Comparison of ENCODE assay signal across 9 mouse cellular contexts in the genomic region with DNA sequence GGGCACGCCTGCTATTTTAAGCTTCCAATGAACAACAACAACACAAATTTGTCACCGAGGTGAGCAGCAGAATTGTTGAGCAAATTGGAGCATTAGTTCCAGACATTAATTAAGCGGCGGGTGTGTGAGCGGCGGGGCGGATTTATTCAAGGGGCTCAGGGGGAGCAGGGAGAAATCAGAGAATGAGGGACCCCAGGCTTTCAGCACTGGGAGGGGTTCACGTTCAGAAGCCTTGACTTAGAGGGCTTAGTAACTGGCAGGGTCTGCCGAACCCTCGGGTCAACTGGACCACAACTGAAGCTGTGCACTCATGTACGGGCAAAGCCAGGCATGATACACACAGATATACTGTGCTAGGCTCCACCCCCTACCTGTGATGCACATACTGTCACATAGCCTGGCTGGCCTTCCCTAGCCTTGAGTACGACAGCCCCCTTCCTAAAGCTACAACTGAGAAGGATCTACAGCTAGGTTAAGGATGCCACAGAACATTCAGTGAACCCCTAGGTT. TPM values are rescaled to one million over a fixed set of nuclear protein-coding genes. Genes with fewer than 3 reads are reported as not detected.
A peak's percentile ranks its signal among the peaks of the same experiment; 100 is the strongest.
DNase-seq lines count a peak whose midpoint lies in the region; ATAC-seq and TF ChIP-seq lines count a peak whose summit lies in the region.
"Had no signal": no experiment of that assay in that cellular context is flagged by ENCODE, and none has a peak within 500 bp of the region (broad histone marks: within the 10 kb centered on the region; RNA-seq: fewer than 3 reads in every experiment).

No protein-coding gene starts in this region.

- peak overlapping the region; percentile 61; the same call in 1 of the 2 replicates for H3K4me2 ChIP-seq in liver, embryonic 11.5 days
- no peak overlapping the region for H3K4me2 ChIP-seq in liver, postnatal 0 days (ENCODE audit: low read depth, low read length)
- H3K4me2 ChIP-seq in forebrain, embryonic 12.5 days, result peak overlapping the region; percentile 61
- peak overlapping the region; percentile 55 for H3K4me2 ChIP-seq in midbrain, embryonic 12.5 days (replicated peaks)

- no peak overlapping the region for H3K4me3 ChIP-seq in liver, embryonic 11.5 days (ENCODE audit: low read depth, low read length)
- no peak overlapping the region for H3K4me3 ChIP-seq in liver, postnatal 0 days (ENCODE audit: low read depth, low read length)
- no peak overlapping the region; the same call in 1 of the 2 replicates for H3K4me3 ChIP-seq in forebrain, embryonic 12.5 days (replicated peaks)
- peak overlapping the region; percentile 35; the same call in 1 of the 2 replicates for H3K4me3 ChIP-seq in midbrain, embryonic 12.5 days

- H3K9me3 ChIP-seq in liver, embryonic 11.5 days (ENCODE audit: control insufficient read depth, low read length), result no peaks in the 10 kb centered on the region
- H3K9me3 ChIP-seq in liver, postnatal 0 days (ENCODE audit: low read length), result no peaks in the 10 kb centered on the region
- no peaks in the 10 kb centered on the region for H3K9me3 ChIP-seq in forebrain, embryonic 12.5 days
- no peaks in the 10 kb centered on the region for H3K9me3 ChIP-seq in midbrain, embryonic 12.5 days

- WGBS in liver, embryonic 11.5 days, result 33% methylated on average over 12 of the region's 12 CpGs
- WGBS in liver, postnatal 0 days (ENCODE audit: insufficient replicate concordance), result 40% methylated on average over 12 of the region's 12 CpGs
- 14% methylated on average over 12 of the region's 12 CpGs for WGBS in forebrain, embryonic 12.5 days
- 21% methylated on average over 12 of the region's 12 CpGs for WGBS in midbrain, embryonic 12.5 days

- peak; percentile 74 for DNase-seq in cerebellum, adult 11-12 months
- DNase-seq in liver, embryonic 11.5 days (ENCODE audit: low spot score), result no peak
- DNase-seq in liver, postnatal 0 days, result no peak
- no peak for DNase-seq in right cerebral cortex, postnatal 25 days

- H3K9ac ChIP-seq in liver, embryonic 11.5 days (ENCODE audit: low read depth, low read length), result no peak overlapping the region
- H3K9ac ChIP-seq in liver, postnatal 0 days (replicated peaks), result no peak overlapping the region
- H3K9ac ChIP-seq in forebrain, embryonic 12.5 days, result no peak overlapping the region
- peak overlapping the region; percentile 46; the same call in 1 of the 2 replicates for H3K9ac ChIP-seq in midbrain, embryonic 12.5 days (replicated peaks)

- TF ChIP-seq CTCF in liver, postnatal 0 days (IDR thresholded peaks at IDR 0.05; ENCODE audit: low read depth), result no peak

- no peak for TF ChIP-seq EP300 in liver, postnatal 0 days (IDR thresholded peaks at IDR 0.05; ENCODE audit: low read depth)

- no peak overlapping the region for H3K27ac ChIP-seq in liver, embryonic 11.5 days (ENCODE audit: low read depth, low read length)
- H3K27ac ChIP-seq in liver, postnatal 0 days (ENCODE audit: low read depth), result no peak overlapping the region
- no peak overlapping the region for H3K27ac ChIP-seq in forebrain, embryonic 12.5 days
- H3K27ac ChIP-seq in midbrain, embryonic 12.5 days (replicated peaks), result no peak overlapping the region

- H3K36me3 ChIP-seq in liver, embryonic 11.5 days (ENCODE audit: control insufficient read depth, insufficient read depth, low read length), result no peaks in the 10 kb centered on the region
- no peaks in the 10 kb centered on the region for H3K36me3 ChIP-seq in liver, postnatal 0 days (replicated peaks; ENCODE audit: insufficient read depth, low read length)
- H3K36me3 ChIP-seq in forebrain, embryonic 12.5 days (replicated peaks), result no peaks in the 10 kb centered on the region
- peaks cover 5% of the 10 kb centered on the region; the same call in 1 of the 2 replicates for H3K36me3 ChIP-seq in midbrain, embryonic 12.5 days

- peaks cover 23% of the 10 kb centered on the region for H3K4me1 ChIP-seq in liver, embryonic 11.5 days (replicated peaks; ENCODE audit: control insufficient read depth, insufficient read depth, low read length)
- peaks cover 15% of the 10 kb centered on the region for H3K4me1 ChIP-seq in liver, postnatal 0 days (ENCODE audit: insufficient read depth)
- peaks cover 71% of the 10 kb centered on the region for H3K4me1 ChIP-seq in forebrain, embryonic 12.5 days
- peaks cover 62% of the 10 kb centered on the region for H3K4me1 ChIP-seq in midbrain, embryonic 12.5 days

- H3K27me3 ChIP-seq in liver, embryonic 11.5 days (replicated peaks; ENCODE audit: control insufficient read depth, insufficient read depth, low read length), result peaks cover 73% of the 10 kb centered on the region
- peaks cover 68% of the 10 kb centered on the region for H3K27me3 ChIP-seq in liver, postnatal 0 days (ENCODE audit: insufficient read depth, low read length)
- H3K27me3 ChIP-seq in forebrain, embryonic 12.5 days, result peaks cover 67% of the 10 kb centered on the region
- H3K27me3 ChIP-seq in midbrain, embryonic 12.5 days, result peaks cover 81% of the 10 kb centered on the region

- no peak for ATAC-seq in cerebellum, adult (ENCODE audit: insufficient number of reproducible peaks, low FRiP score, low TSS enrichment)
- no peak for ATAC-seq in liver, embryonic 11.5 days (replicated peaks; ENCODE audit: low FRiP score)
- no peak for ATAC-seq in liver, postnatal 0 days
- ATAC-seq in forebrain, embryonic 12.5 days (ENCODE audit: low FRiP score), result no peak
- no peak for ATAC-seq in midbrain, embryonic 12.5 days (ENCODE audit: low FRiP score, low read depth)
- no peak for ATAC-seq in erythroid progenitor cell, adult 5-6 weeks (replicated peaks; ENCODE audit: low FRiP score, poor library complexity, severe bottlenecking)

RNA-seq across cellular contexts. Expression of gene 4933428G20Rik, which starts 37.5 kb away (rescaled TPM):
- 0.21 and 0.44 TPM in 2 replicates for polyA plus RNA-seq in liver, embryonic 11.5 days (2014; fragmentation: Nextera tagmentation; extraction: Ambion mirVana)
- polyA plus RNA-seq in liver, postnatal 0 days (2015; fragmentation: Nextera tagmentation; extraction: Ambion mirVana), result 0.20 and 0.25 TPM in 2 replicates
- 0.50 and 0.79 TPM in 2 replicates for polyA plus RNA-seq in forebrain, embryonic 12.5 days (2016; fragmentation: Nextera tagmentation; extraction: Ambion mirVana)
- polyA plus RNA-seq in midbrain, embryonic 12.5 days (2016; fragmentation: Nextera tagmentation; extraction: Ambion mirVana), result 0.77 and 0.84 TPM in 2 replicates
- total RNA-seq in erythroid progenitor cell, adult 5-6 weeks (2015; ENCODE audit: low replicate concordance), result not detected in 2 replicates
- not detected in 2 replicates for total RNA-seq in erythroid progenitor cell, adult 5-6 weeks (2017; ENCODE audit: low replicate concordance)
- total RNA-seq: monocyte, adult 5-6 weeks had no signal

RNA-seq across cellular contexts. Expression of gene Srcin1, which starts 38.4 kb away (rescaled TPM):
- polyA plus RNA-seq in liver, embryonic 11.5 days (2014; fragmentation: Nextera tagmentation; extraction: Ambion mirVana), result 0.13 and 0.14 TPM in 2 replicates
- 0.02 and 0.05 TPM in 2 replicates for polyA plus RNA-seq in liver, postnatal 0 days (2015; fragmentation: Nextera tagmentation; extraction: Ambion mirVana)
- 5.2 and 5.7 TPM in 2 replicates for polyA plus RNA-seq in forebrain, embryonic 12.5 days (2016; fragmentation: Nextera tagmentation; extraction: Ambion mirVana)
- polyA plus RNA-seq in midbrain, embryonic 12.5 days (2016; fragmentation: Nextera tagmentation; extraction: Ambion mirVana), result 6.5 and 7.3 TPM in 2 replicates
- total RNA-seq in erythroid progenitor cell, adult 5-6 weeks (2015; ENCODE audit: low replicate concordance), result not detected in 2 replicates
- not detected in 2 replicates for total RNA-seq in erythroid progenitor cell, adult 5-6 weeks (2017; ENCODE audit: low replicate concordance)
